13 mouse cellular contexts compared by ENCODE assay signal in genomic region chr9:20664366-20664765, GRCm38 (mm10). TPM values are rescaled to one million over a fixed set of nuclear protein-coding genes. Genes with fewer than 3 reads are reported as not detected.
A peak's percentile ranks its signal among the peaks of the same experiment; 100 is the strongest.
DNase-seq lines count a peak whose midpoint lies in the region.
"Had no signal": no experiment of that assay in that cellular context is flagged by ENCODE, and none has a peak within 500 bp of the region (broad histone marks: within the 10 kb centered on the region; RNA-seq: fewer than 3 reads in every experiment).

No protein-coding gene starts in this region.

- H3K9me3 ChIP-seq in heart, embryonic 10.5 days = no peaks in the 10 kb centered on the region
- H3K9me3 ChIP-seq: embryonic facial prominence, embryonic 13.5 days; G1E; lung, embryonic 15.5 days had no signal

- 92% methylated on average over 2 of the region's 2 CpGs for WGBS in heart, embryonic 10.5 days

- H3K4me3 ChIP-seq in heart, embryonic 10.5 days = no peak overlapping the region
- H3K4me3 ChIP-seq: embryonic facial prominence, embryonic 13.5 days; lung, embryonic 15.5 days; myocyte had no signal

- peak; percentile 39 to 42 for DNase-seq in cerebellum, postnatal 10 days
- DNase-seq in cerebellum, adult 11-12 months = no peak
- DNase-seq in right cerebral cortex, adult 2 months (ENCODE audit: low spot score in 2 of 2) = peak; percentile 57 to 66
- no peak for DNase-seq in right cerebral cortex, postnatal 36 days (ENCODE audit: low spot score in 2 of 2)
- peak; percentile 65 to 75 for DNase-seq in left cerebral cortex, postnatal 25 days (ENCODE audit: low spot score in 2 of 2)
- DNase-seq in spleen, adult 12 weeks (ENCODE audit: low spot score) = no peak
- no peak for DNase-seq in heart, embryonic 10.5 days (ENCODE audit: low spot score)
- no peak for DNase-seq in natural killer cell, adult 2 months (ENCODE audit: low spot score in 2 of 2)
- DNase-seq: heart, adult 18-20 months had no signal

- H3K27me3 ChIP-seq in heart, embryonic 10.5 days (ENCODE audit: insufficient read depth, poor library complexity, severe bottlenecking) = no peaks in the 10 kb centered on the region
- H3K27me3 ChIP-seq: embryonic facial prominence, embryonic 13.5 days; lung, embryonic 15.5 days had no signal

- H3K36me3 ChIP-seq in heart, embryonic 10.5 days = peaks cover 55% of the 10 kb centered on the region

- H3K4me1 ChIP-seq in heart, embryonic 10.5 days = peaks cover 11% of the 10 kb centered on the region; the same call in 1 of the 2 replicates
- H3K4me1 ChIP-seq: embryonic facial prominence, embryonic 13.5 days; lung, embryonic 15.5 days had no signal

- intact Hi-C loops in left cerebral cortex, postnatal 25 days (cut with DNase I) = loop anchor here (2.0 to 5.0 kb wide), 2 partner anchors 20 to 148 kb away; no protein-coding TSS in a partner anchor

- no peak overlapping the region for H3K27ac ChIP-seq in heart, embryonic 10.5 days
- H3K27ac ChIP-seq: embryonic facial prominence, embryonic 13.5 days; lung, embryonic 15.5 days had no signal

RNA-seq across cellular contexts. Expression of gene Pin1, which starts 12.5 kb away (rescaled TPM):
- 10 to 100 TPM; 42.8 to 47.4 TPM for total RNA-seq in left cerebral cortex, postnatal 25 days (2021)
- 68.6 and 80.2 TPM in 2 replicates for polyA plus RNA-seq in heart, embryonic 10.5 days (2016; fragmentation: Nextera tagmentation; extraction: Ambion mirVana)

RNA-seq across cellular contexts. Expression of gene Fbxl12, which starts 19.8 kb away (rescaled TPM):
- 10 to 100 TPM; 18.4 to 19.0 TPM for total RNA-seq in left cerebral cortex, postnatal 25 days (2021)
- 22.2 and 23.0 TPM in 2 replicates for polyA plus RNA-seq in heart, embryonic 10.5 days (2016; fragmentation: Nextera tagmentation; extraction: Ambion mirVana)

RNA-seq across cellular contexts. Expression of gene Ubl5, which starts 21.7 kb away (rescaled TPM):
- 100 to 1,000 TPM; 320 to 340 TPM for total RNA-seq in left cerebral cortex, postnatal 25 days (2021)
- polyA plus RNA-seq in heart, embryonic 10.5 days (2016; fragmentation: Nextera tagmentation; extraction: Ambion mirVana) = 285 and 287 TPM in 2 replicates

Comparison
In these comparisons a context has a peak if more than half of its experiments do, and no peak if none do; other contexts are left out.
1. DNase-seq: peak in cerebellum, postnatal 10 days (2 of 2), right cerebral cortex, adult 2 months (2 of 2) and left cerebral cortex, postnatal 25 days (2 of 2); none in cerebellum, adult 11-12 months (single experiment), right cerebral cortex, postnatal 36 days (0 of 2), spleen, adult 12 weeks (single experiment), heart, embryonic 10.5 days (single experiment) and natural killer cell, adult 2 months (0 of 2).